Mouse (Mus musculus) megakaryocyte, embryonic 14.5 days (primary cell): ENCODE measurements around the gene Yif1b.

Experiments
- FLI1 ChIP-seq: IDR thresholded peaks from 2 replicates; pipeline ENCODE4 v1.6.1; 2012; ENCODE audit warnings: low read length, inconsistent platforms, mixed read lengths
- GATA1 ChIP-seq: IDR thresholded peaks from 3 replicates; pipeline ENCODE4 v1.6.1; 2012; ENCODE audit warnings: mixed read lengths, low read length, inconsistent platforms, borderline replicate concordance

DNA sequence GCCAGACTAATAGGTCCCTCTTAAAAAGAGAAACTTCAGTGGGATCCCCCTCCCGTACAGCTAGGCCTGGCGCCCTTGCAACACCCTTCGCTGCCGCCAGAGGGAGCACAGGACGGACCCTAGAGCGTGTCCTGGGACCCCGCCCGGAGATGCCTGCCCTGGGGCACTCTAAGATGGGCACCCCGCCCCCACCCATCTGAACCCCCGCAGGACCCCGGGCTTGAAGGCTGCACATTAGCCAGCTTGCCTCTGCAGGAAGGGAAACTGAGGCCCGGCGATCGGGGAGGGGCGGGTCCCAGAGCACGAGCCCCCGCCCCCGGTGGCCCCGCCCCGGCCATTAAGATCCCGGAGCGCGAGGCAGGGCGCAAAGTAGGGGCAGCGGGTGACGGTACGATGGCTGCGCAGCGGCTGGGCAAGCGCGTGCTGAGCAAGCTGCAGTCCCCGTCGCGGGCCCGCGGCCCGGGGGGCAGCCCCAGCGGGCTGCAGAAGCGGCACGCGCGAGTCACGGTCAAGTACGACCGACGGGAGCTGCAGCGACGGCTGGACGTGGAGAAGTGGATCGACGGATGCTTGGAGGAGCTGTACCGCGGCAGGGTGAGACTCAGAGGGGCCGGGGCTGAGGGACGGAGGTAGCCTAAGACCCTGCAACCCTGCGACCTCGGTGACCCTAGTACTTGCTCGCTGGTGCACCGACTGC lies 51.0 kb downstream of the Yif1b start, which contains the start of gene Ppp1r14a:
- no peak for TF ChIP-seq GATA1
- no peak for TF ChIP-seq FLI1
